Mouse (Mus musculus): Measurements from ENCODE around the gene Fgf6.

DNA sequence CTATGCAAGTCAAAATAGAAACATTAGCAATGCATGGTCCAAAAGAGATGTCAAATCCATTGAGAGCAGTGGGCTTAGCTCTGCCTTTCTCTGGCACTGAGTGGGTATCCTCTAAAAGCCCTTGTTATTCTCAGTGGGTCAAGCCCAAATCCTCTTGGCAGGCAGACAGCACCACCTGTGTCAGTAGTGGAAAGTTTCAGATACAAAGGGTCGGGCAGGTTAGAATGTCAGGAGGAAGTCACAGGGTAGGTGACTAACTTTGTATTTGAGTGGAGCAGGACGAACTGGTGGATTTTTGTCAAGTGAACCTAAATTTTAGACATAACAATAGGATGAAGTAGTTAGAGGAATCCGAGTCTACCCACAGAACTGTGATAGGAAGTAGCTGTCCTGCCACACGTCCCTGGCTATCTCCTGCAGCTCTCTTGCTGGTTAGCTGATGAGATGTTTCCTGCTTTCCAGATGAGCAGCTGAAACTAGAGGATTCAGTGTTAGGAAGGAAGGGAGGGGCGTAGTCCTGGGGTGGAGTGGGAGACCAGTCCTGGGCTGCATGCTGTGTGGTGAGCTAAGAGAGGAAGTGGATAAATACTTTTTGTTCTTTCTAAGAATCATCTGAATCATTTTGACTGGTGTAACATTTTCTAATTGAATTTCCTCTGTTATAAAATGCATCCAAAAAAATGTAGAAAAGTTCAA lies 33.7 kb upstream of the Fgf6 start:
- TF ChIP-seq ZNF384 (IDR thresholded peaks at IDR 0.05; ENCODE audit: low read depth, low read length) (no peak), HCFC1 (IDR thresholded peaks at IDR 0.05; ENCODE audit: borderline replicate concordance, insufficient read depth, low read length) (no peak), CHD2 (IDR thresholded peaks at IDR 0.05; ENCODE audit: low read depth, low read length) (no peak), ZC3H11A (IDR thresholded peaks at IDR 0.05; ENCODE audit: borderline replicate concordance, low read depth, low read length) (no peak)

Data from ES-E14 (cell line).